Mouse (Mus musculus) MEL (cell line): Measurements from ENCODE around the gene Ccnyl1. TPM values are rescaled to one million over a fixed set of nuclear protein-coding genes. Genes with fewer than 3 reads are reported as not detected.

ENCODE experiments used
- DNase-seq: peaks from one replicate; pipeline ENCODE4 v3.0.0; 2011; ENCODE audit warnings: low read depth, low spot score
- H3K27ac ChIP-seq: 2 replicates; pipeline ENCODE4 v1.5.1; 2012; ENCODE audit warnings: low read depth, mild to moderate bottlenecking, control low read depth, low read length, moderate library complexity; ENCODE audit not compliant: control insufficient read depth
- H3K27me3 ChIP-seq, 2 experiments: fragments of 150-350 bp in 1 of 2; sonication (generic) in 1 of 2; 2 replicates each; pipeline ENCODE4 v1.6.1; 2012; ENCODE audit warnings: low read length in 2 of 2, mild to moderate bottlenecking in 2 of 2, improper control_type of control experiment in 1 of 2, moderate library complexity in 1 of 2; ENCODE audit not compliant: insufficient read depth in 2 of 2, control insufficient read depth in 1 of 2
- H3K36me3 ChIP-seq, 2 experiments: 2 replicates each; pipeline ENCODE4 v1.6.1; 2012 to 2014; ENCODE audit warnings: low read length in 2 of 2, improper control_type of control experiment in 1 of 2, inconsistent platforms in 1 of 2, mild to moderate bottlenecking in 1 of 2; ENCODE audit not compliant: insufficient read depth in 2 of 2, control insufficient read depth in 1 of 2
- H3K4me1 ChIP-seq, 2 experiments: fragments of 150-350 bp in 1 of 2; sonication (generic) in 1 of 2; 2 replicates each; pipeline ENCODE4 v1.6.1; 2012; ENCODE audit warnings: low read length in 2 of 2, improper control_type of control experiment in 1 of 2, mild to moderate bottlenecking in 1 of 2; ENCODE audit not compliant: insufficient read depth in 2 of 2, control insufficient read depth in 1 of 2
- H3K4me3 ChIP-seq, 2 experiments: fragments of 150-350 bp in 1 of 2; sonication (generic) in 1 of 2; 2 replicates each; pipeline ENCODE4 v1.5.1; 2012; ENCODE audit warnings: low read depth in 2 of 2, low read length in 2 of 2, mild to moderate bottlenecking in 2 of 2, moderate library complexity in 2 of 2, control low read depth in 1 of 2, improper control_type of control experiment in 1 of 2; ENCODE audit not compliant: control insufficient read depth in 1 of 2, insufficient read depth in 1 of 2
- H3K79me2 ChIP-seq: 2 replicates; pipeline ENCODE4 v1.6.1; 2012; ENCODE audit warnings: mild to moderate bottlenecking, low read length, moderate library complexity; ENCODE audit not compliant: control insufficient read depth, poor library complexity, insufficient read depth
- H3K9ac ChIP-seq: 2 replicates; pipeline ENCODE4 v1.6.1; 2012; ENCODE audit warnings: low read depth, mild to moderate bottlenecking, control low read depth, low read length, moderate library complexity; ENCODE audit not compliant: control insufficient read depth, poor library complexity, severe bottlenecking
- H3K9me3 ChIP-seq: fragments of 150-350 bp; sonication (generic); replicated peaks from 2 replicates; pipeline ENCODE4 v1.6.1; 2012; ENCODE audit warnings: mild to moderate bottlenecking, low read length, improper control_type of control experiment, moderate library complexity; ENCODE audit not compliant: insufficient read depth
- CHD1 ChIP-seq: IDR thresholded peaks from 2 replicates; pipeline ENCODE4 v1.6.1; 2012; ENCODE audit warnings: low read depth, mild to moderate bottlenecking, inconsistent platforms, low read length, improper control_type of control experiment
- CHD2 ChIP-seq: IDR thresholded peaks from 2 replicates; pipeline ENCODE4 v1.6.1; 2011; ENCODE audit warnings: low read length, improper control_type of control experiment
- CTCF ChIP-seq, 3 experiments: IDR thresholded peaks in 2 of 3; conservative IDR thresholded peaks in 1 of 3; 2 replicates each; pipeline ENCODE4 v1.5.1; 2011 to 2012; ENCODE audit warnings: low read length in 3 of 3, low read depth in 2 of 3, mild to moderate bottlenecking in 2 of 3, improper control_type of control experiment in 1 of 3, inconsistent platforms in 1 of 3, mixed read lengths in 1 of 3, moderate library complexity in 1 of 3; ENCODE audit not compliant: control insufficient read depth in 1 of 3, insufficient read depth in 1 of 3, poor library complexity in 1 of 3, severe bottlenecking in 1 of 3
- ELF1 ChIP-seq: IDR thresholded peaks from 2 replicates; pipeline ENCODE4 v1.6.1; 2014; ENCODE audit warnings: low read depth, mild to moderate bottlenecking, inconsistent platforms, low read length, improper control_type of control experiment, moderate library complexity
- ETS1 ChIP-seq: IDR thresholded peaks from 2 replicates; pipeline ENCODE4 v1.6.1; 2012; ENCODE audit warnings: low read depth, mild to moderate bottlenecking, inconsistent platforms, low read length, improper control_type of control experiment, moderate library complexity
- GABPA ChIP-seq: IDR thresholded peaks from 2 replicates; pipeline ENCODE4 v1.6.1; 2012; ENCODE audit warnings: low read depth, mild to moderate bottlenecking, inconsistent platforms, low read length, improper control_type of control experiment, moderate library complexity
- GATA1 ChIP-seq: IDR thresholded peaks from 2 replicates; pipeline ENCODE4 v1.6.1; 2011; ENCODE audit warnings: low read depth, low read length, improper control_type of control experiment
- HCFC1 ChIP-seq: IDR thresholded peaks from 2 replicates; pipeline ENCODE4 v1.6.1; 2012; ENCODE audit warnings: low read depth, mild to moderate bottlenecking, inconsistent platforms, low read length, improper control_type of control experiment, moderate library complexity
- KAT2A ChIP-seq: conservative IDR thresholded peaks from 2 replicates; pipeline ENCODE4 v1.6.1; 2012; ENCODE audit warnings: low read depth, low read length, improper control_type of control experiment, inconsistent platforms
- MAX ChIP-seq: IDR thresholded peaks from 2 replicates; pipeline ENCODE4 v1.6.1; 2011; ENCODE audit warnings: low read length, improper control_type of control experiment
- MAZ ChIP-seq: IDR thresholded peaks from 2 replicates; pipeline ENCODE4 v1.6.1; 2012; ENCODE audit warnings: low read depth, mild to moderate bottlenecking, inconsistent platforms, low read length, improper control_type of control experiment
- MEF2A ChIP-seq: IDR thresholded peaks from 2 replicates; pipeline ENCODE4 v1.6.1; 2014; ENCODE audit warnings: low read depth, mild to moderate bottlenecking, inconsistent platforms, low read length, improper control_type of control experiment; ENCODE audit not compliant: poor library complexity, insufficient replicate concordance, severe bottlenecking; ENCODE audit errors: extremely low read depth
- MXI1 ChIP-seq: IDR thresholded peaks from 2 replicates; pipeline ENCODE4 v1.6.1; 2011; ENCODE audit warnings: mild to moderate bottlenecking, low read depth, low read length, improper control_type of control experiment
- MYB ChIP-seq: IDR thresholded peaks from 2 replicates; pipeline ENCODE4 v1.6.1; 2011; ENCODE audit warnings: mild to moderate bottlenecking, low read depth, low read length, improper control_type of control experiment
- POLR2A ChIP-seq, 2 experiments: IDR thresholded peaks; 2 replicates each; pipeline ENCODE4 v1.6.1; 2011 to 2012; ENCODE audit warnings: low read length in 2 of 2, mild to moderate bottlenecking in 2 of 2, control low read depth in 1 of 2, improper control_type of control experiment in 1 of 2, low read depth in 1 of 2, moderate library complexity in 1 of 2; ENCODE audit not compliant: control insufficient read depth in 1 of 2, insufficient read depth in 1 of 2, poor library complexity in 1 of 2
- RCOR1 ChIP-seq: IDR thresholded peaks from 2 replicates; pipeline ENCODE4 v1.6.1; 2012; ENCODE audit warnings: low read depth, mild to moderate bottlenecking, inconsistent platforms, low read length, improper control_type of control experiment
- SIN3A ChIP-seq: IDR thresholded peaks from 2 replicates; pipeline ENCODE4 v1.6.1; 2012; ENCODE audit warnings: low read length, improper control_type of control experiment, inconsistent platforms
- SMC3 ChIP-seq: IDR thresholded peaks from 2 replicates; pipeline ENCODE4 v1.6.1; 2011; ENCODE audit warnings: low read depth, low read length, improper control_type of control experiment
- TAL1 ChIP-seq: IDR thresholded peaks from 2 replicates; pipeline ENCODE4 v1.6.1; 2012; ENCODE audit warnings: mild to moderate bottlenecking, inconsistent platforms, low read length, moderate library complexity, mixed read lengths
- TBP ChIP-seq: IDR thresholded peaks from 2 replicates; pipeline ENCODE4 v1.8.0; 2011; ENCODE audit warnings: low read depth, low read length, improper control_type of control experiment
- TCF12 ChIP-seq: IDR thresholded peaks from 2 replicates; pipeline ENCODE4 v1.6.1; 2014; ENCODE audit warnings: low read depth, mild to moderate bottlenecking, inconsistent platforms, low read length, improper control_type of control experiment, moderate library complexity
- UBTF ChIP-seq: IDR thresholded peaks from 2 replicates; pipeline ENCODE4 v1.6.1; 2012; ENCODE audit warnings: low read depth, mild to moderate bottlenecking, inconsistent platforms, low read length, improper control_type of control experiment, moderate library complexity, borderline replicate concordance; ENCODE audit not compliant: insufficient read depth
- USF2 ChIP-seq, 2 experiments: IDR thresholded peaks; 2 replicates each; pipeline ENCODE4 v1.6.1; 2011 to 2012; ENCODE audit warnings: improper control_type of control experiment in 2 of 2, low read length in 2 of 2, borderline replicate concordance in 1 of 2, inconsistent platforms in 1 of 2, low read depth in 1 of 2, mild to moderate bottlenecking in 1 of 2; ENCODE audit not compliant: insufficient read depth in 1 of 2
- ZC3H11A ChIP-seq: IDR thresholded peaks from 2 replicates; pipeline ENCODE4 v1.6.1; 2012; ENCODE audit warnings: low read depth, mild to moderate bottlenecking, inconsistent platforms, low read length, improper control_type of control experiment
- ZKSCAN1 ChIP-seq: IDR thresholded peaks from 2 replicates; pipeline ENCODE4 v1.6.1; 2012; ENCODE audit warnings: low read depth, mild to moderate bottlenecking, inconsistent platforms, low read length, improper control_type of control experiment, moderate library complexity
- ZMIZ1 ChIP-seq: IDR thresholded peaks from 2 replicates; pipeline ENCODE4 v1.6.1; 2012; ENCODE audit warnings: low read depth, mild to moderate bottlenecking, inconsistent platforms, low read length, improper control_type of control experiment, moderate library complexity
- ZNF384 ChIP-seq: IDR thresholded peaks from 2 replicates; pipeline ENCODE4 v1.6.1; 2012; ENCODE audit warnings: low read depth, mild to moderate bottlenecking, inconsistent platforms, low read length, improper control_type of control experiment
- polyA plus RNA-seq, 2 experiments: library from polyadenylated mRNA; stranded (reverse) in 1 of 2; unstranded in 1 of 2; fragments of >175 nt in 1 of 2; fragments of >200 nt in 1 of 2; gene quantifications; 2 replicates each; pipeline versions ENCODE4 v1.2.1 to v1.2.4; 2012; ENCODE audit warnings: low replicate concordance in 2 of 2, low read depth in 1 of 2; ENCODE audit not compliant: insufficient read length in 2 of 2, insufficient read depth in 1 of 2, missing spikeins in 1 of 2
- total RNA-seq: library from RNA; depleted of rRNA; stranded (reverse); fragments of 300-350 nt; gene quantifications from 2 replicates; pipeline ENCODE4 v1.2.3, GENCODE M21; 2012

Gene Ccnyl1
- total and polyA plus RNA-seq, 3 experiments: 3.0 to 18.1 TPM; not detected in 1

DNA sequence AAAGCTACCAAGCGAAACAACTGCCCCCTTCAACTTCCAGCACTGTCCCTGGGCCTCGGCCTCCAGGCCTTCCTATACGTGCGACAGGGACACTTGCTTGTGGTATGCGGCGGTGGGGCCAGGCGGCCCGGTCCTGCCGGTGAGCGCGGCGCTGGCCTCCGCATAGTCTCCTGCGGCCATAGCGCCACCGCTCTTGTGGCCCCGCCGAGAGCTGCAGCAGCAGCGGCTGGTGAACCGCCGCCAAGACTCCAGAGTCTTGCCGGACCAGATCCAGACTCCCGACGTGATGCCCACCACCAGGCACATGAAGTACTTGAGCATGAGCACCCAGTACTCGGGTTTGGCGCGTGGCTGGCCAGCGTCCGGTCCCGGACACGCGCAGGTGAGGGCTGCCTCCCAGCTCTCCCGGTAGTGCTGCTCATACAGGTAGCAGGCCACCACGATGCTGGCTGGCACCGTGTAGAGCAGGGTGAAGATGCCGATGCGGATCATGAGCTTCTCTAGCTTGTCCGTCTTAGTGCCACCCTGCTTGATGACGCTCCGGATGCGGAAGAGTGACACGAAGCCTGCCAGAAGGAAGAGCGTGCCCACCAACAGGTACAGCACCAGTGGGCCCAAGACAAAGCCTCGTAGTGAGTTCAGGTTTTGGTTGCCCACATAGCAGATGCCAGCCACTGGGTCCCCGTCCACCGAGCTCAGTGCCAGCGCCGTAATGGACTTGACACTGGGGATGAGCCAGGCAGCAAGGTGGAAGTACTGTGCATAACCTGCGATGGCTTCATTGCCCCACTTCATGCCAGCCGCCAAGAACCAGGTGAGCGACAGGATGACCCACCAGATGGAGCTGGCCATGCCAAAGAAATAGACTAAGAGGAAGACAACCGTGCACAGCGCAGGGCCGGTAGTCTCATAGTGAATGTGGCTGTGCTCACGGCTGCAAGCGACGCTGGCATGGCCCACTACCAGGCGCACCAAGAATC, 44.8 kb downstream of the Ccnyl1 start:
- no peaks in the 10 kb centered on the region; the same call in 1 of the 2 replicates for H3K79me2 ChIP-seq
- no peaks in the 10 kb centered on the region for H3K9me3 ChIP-seq
- no peak for TF ChIP-seq GABPA
- H3K36me3 ChIP-seq: peaks cover 0 to 19% of the 10 kb centered on the region in 2 experiments; a peak in 2 of 4 replicates
- H3K27ac ChIP-seq: no peak overlapping the region
- DNase-seq: no peak
- H3K27me3 ChIP-seq: no peaks in the 10 kb centered on the region
- H3K4me1 ChIP-seq: peaks cover 11 to 30% of the 10 kb centered on the region in 2 experiments
- H3K9ac ChIP-seq: no peak overlapping the region
- H3K4me3 ChIP-seq: no peak overlapping the region

DNA sequence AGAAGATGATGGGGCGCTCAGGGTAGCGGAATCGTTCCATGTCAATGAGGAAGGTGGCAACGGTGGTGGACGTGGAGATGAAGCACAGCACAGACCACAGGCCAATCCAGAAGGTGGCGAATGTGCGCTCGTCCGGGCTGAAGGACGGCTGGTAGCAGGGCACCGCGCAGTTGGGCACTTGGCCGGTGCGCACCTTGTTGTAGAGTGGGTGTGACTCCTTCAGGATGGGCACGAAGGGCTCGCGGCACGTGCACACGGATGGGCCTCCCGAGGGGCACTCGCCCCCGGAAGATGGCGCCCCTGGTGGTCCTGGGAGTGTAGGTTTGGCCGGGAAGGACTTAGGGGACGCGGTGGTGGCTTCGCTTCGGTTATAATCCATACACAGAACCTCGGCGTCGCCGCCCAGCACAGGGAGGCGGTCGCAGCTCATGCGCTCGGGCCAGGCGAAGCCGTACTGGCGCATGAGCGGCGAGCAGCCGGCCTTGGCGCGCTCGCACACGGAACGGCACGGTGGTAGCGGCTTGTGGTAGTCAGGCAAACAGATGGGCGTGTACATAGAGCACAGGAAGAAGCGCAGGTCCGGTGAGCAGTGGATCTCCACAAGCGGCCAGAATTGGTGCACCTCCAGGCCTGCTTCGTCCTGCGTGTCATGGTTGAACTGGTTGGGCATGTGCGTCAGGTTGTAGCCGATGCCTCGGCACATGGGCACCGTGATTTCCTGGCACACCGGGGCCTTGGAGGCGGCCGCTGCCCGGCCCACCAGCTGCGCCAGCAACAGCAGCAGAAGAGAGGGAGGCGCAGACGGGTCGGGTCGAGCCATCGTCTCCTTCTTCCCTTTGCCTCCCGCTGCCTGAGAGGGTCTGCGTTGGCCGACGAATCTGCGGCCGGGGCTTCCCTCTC, 45.8 kb downstream of the Ccnyl1 start:
- peak; percentile 72 for DNase-seq
- Histone ChIP-seq H3K27me3 (no peaks in the 10 kb centered on the region), H3K36me3 (peaks cover 0 to 19% of the 10 kb centered on the region in 2 experiments; a peak in 2 of 4 replicates), H3K9ac (peak overlapping the region; percentile 78), H3K27ac (peak overlapping the region; percentile 7), H3K9me3 (no peaks in the 10 kb centered on the region), H3K4me1 (peaks cover 11 to 30% of the 10 kb centered on the region in 2 experiments), H3K79me2 (no peaks in the 10 kb centered on the region; the same call in 1 of the 2 replicates), H3K4me3 (peak overlapping the region; percentile 73 to 92)
- TF ChIP-seq TCF12: 0 out of 2 replicates have a peak, but pooled peaks have one; percentile 16
- TF ChIP-seq MAZ: no peak
- no peak for TF ChIP-seq CHD1
- no peak for TF ChIP-seq ZC3H11A
- no peak for TF ChIP-seq ZNF384
- peak; percentile 3 to 34 (median 9); a peak in 3 of 6 replicates for TF ChIP-seq CTCF (IDR thresholded peaks at IDR 0.05 in 2 of 3, conservative IDR thresholded peaks at IDR 0.05 in 1 of 3; ENCODE audit: control insufficient read depth in 1 of 3, insufficient read depth in 1 of 3, low read depth in 2 of 3, low read length in 3 of 3, poor library complexity in 1 of 3, severe bottlenecking in 1 of 3)
- TF ChIP-seq GATA1: no peak
- TF ChIP-seq MYB: no peak
- no peak for TF ChIP-seq TAL1
- no peak for TF ChIP-seq POLR2A (IDR thresholded peaks at IDR 0.05; ENCODE audit: control insufficient read depth in 1 of 2, insufficient read depth in 1 of 2, low read depth in 1 of 2, low read length in 2 of 2, poor library complexity in 1 of 2)
- TF ChIP-seq USF2 (IDR thresholded peaks at IDR 0.05; ENCODE audit: borderline replicate concordance in 1 of 2, insufficient read depth in 1 of 2, low read depth in 1 of 2, low read length in 2 of 2): no peak
- TF ChIP-seq MAX: peak; percentile 46
- TF ChIP-seq SIN3A: peak; percentile 18; the same call in 1 of the 2 replicates
- TF ChIP-seq SMC3: no peak
- TF ChIP-seq GABPA: no peak
- TF ChIP-seq UBTF: 0 out of 2 replicates have a peak, but pooled peaks have one; percentile 80
- no peak for TF ChIP-seq ZMIZ1
- TF ChIP-seq RCOR1: no peak
- TF ChIP-seq MXI1: no peak
- no peak for TF ChIP-seq HCFC1
- no peak for TF ChIP-seq ELF1
- TF ChIP-seq MEF2A: no peak
- TF ChIP-seq TBP: peak; percentile 81
- TF ChIP-seq ZKSCAN1: no peak
- no peak for TF ChIP-seq KAT2A
- no peak for TF ChIP-seq CHD2
- no peak for TF ChIP-seq ETS1
